Comparison of ENCODE assay signal across 18 mouse cellular contexts in the genomic region with DNA sequence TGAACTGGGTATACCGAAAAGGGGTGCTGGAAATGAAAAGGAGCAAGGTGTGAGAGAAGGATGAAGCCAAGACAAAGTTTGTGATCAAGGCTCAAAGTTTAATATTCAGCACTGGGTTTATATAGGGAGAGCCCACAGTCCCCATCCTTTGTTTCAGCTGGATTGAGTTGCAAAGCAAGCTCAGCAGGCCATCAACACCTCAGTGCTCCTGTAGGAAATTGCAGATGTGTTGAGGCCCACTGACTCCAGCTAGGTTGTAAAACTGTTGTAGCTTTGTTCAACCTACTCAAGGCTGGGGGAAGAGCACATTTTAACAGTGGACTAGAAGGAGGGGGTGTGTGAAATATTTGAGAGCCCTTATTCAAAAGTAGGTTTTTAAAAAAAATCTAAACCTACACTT. TPM values are rescaled to one million over a fixed set of nuclear protein-coding genes. Genes with fewer than 3 reads are reported as not detected.
"Had no signal": no experiment of that assay in that cellular context is flagged by ENCODE, and none has a peak within 500 bp of the region (broad histone marks: within the 10 kb centered on the region; RNA-seq: fewer than 3 reads in every experiment).

No protein-coding gene starts in this region.

- H3K9ac ChIP-seq: liver, postnatal 0 days; lung, embryonic 15.5 days; midbrain, embryonic 13.5 days; midbrain, embryonic 15.5 days; neural tube, embryonic 12.5 days had no signal

- H3K4me3 ChIP-seq: lung, embryonic 15.5 days; megakaryocyte, embryonic 14.5 days; midbrain, embryonic 13.5 days; midbrain, embryonic 15.5 days; neural tube, embryonic 12.5 days had no signal

- H3K27ac ChIP-seq: lung, embryonic 15.5 days; macrophage; midbrain, embryonic 13.5 days; midbrain, embryonic 15.5 days; neural tube, embryonic 12.5 days had no signal

- DNase-seq: liver, postnatal 0 days; lung, adult 2 months; lung, postnatal 14 days; lung, postnatal 36 days; right cerebral cortex, postnatal 14 days; spleen, adult 18-20 months; thymus, adult 2 months; thymus, postnatal 25 days; thymus, postnatal 4 days had no signal

- H3K9me3 ChIP-seq: lung, embryonic 15.5 days; midbrain, embryonic 13.5 days; midbrain, embryonic 15.5 days had no signal

- H3K4me2 ChIP-seq: lung, embryonic 15.5 days; midbrain, embryonic 11.5 days; midbrain, embryonic 13.5 days; midbrain, embryonic 15.5 days; neural tube, embryonic 12.5 days had no signal

- H3K27me3 ChIP-seq: lung, embryonic 15.5 days; midbrain, embryonic 13.5 days; midbrain, embryonic 15.5 days; neural tube, embryonic 12.5 days had no signal

- H3K36me3 ChIP-seq: lung, embryonic 15.5 days; midbrain, embryonic 13.5 days; midbrain, embryonic 15.5 days; neural tube, embryonic 12.5 days had no signal

- ATAC-seq: liver, postnatal 0 days; lung, postnatal 0 days; midbrain, embryonic 13.5 days; midbrain, embryonic 15.5 days had no signal

RNA-seq across cellular contexts. Expression of gene Slc38a11, which starts 54.8 kb away (rescaled TPM):
- polyA plus RNA-seq: macrophage; stomach, embryonic 14.5 days; thymus, adult 2 months had no signal
